Mouse (Mus musculus) liver, adult 2 months (tissue): ENCODE data around the gene Tsnaxip1. TPM values are rescaled to one million over a fixed set of nuclear protein-coding genes. Genes with fewer than 3 reads are reported as not detected.

Experiments
- DNase-seq: peaks from one replicate; pipeline ENCODE4 v3.0.0-alpha.2; 2011; ENCODE audit warnings: low read depth, low spot score; ENCODE audit errors: extremely low read depth
- H3K27ac ChIP-seq: fragments of 200-500 bp; replicated peaks from 2 replicates; pipeline ENCODE4 v1.5.1; 2012; ENCODE audit warnings: low read depth, mild to moderate bottlenecking, control low read depth, inconsistent platforms, low read length; ENCODE audit not compliant: insufficient read depth
- H3K27me3 ChIP-seq: fragments of 200-500 bp; 2 replicates; pipeline ENCODE4 v1.6.1; 2012; ENCODE audit warnings: mild to moderate bottlenecking, moderate library complexity, low read length, inconsistent platforms; ENCODE audit not compliant: control insufficient read depth, insufficient read depth
- H3K36me3 ChIP-seq: fragments of 200-500 bp; 2 replicates; pipeline ENCODE4 v1.6.1; 2012; ENCODE audit warnings: low read length, inconsistent platforms; ENCODE audit not compliant: control insufficient read depth, insufficient read depth
- H3K4me1 ChIP-seq: fragments of 200-500 bp; 2 replicates; pipeline ENCODE4 v1.6.1; 2011; ENCODE audit warnings: low read length; ENCODE audit not compliant: control insufficient read depth, insufficient read depth
- H3K4me3 ChIP-seq: fragments of 200-500 bp; 2 replicates; pipeline ENCODE4 v1.5.1; 2011; ENCODE audit warnings: low read depth, mild to moderate bottlenecking, control low read depth, low read length, moderate library complexity; ENCODE audit not compliant: insufficient read depth
- H3K79me2 ChIP-seq: fragments of 200-500 bp; 2 replicates; pipeline ENCODE4 v1.6.1; 2012; ENCODE audit warnings: inconsistent platforms, mild to moderate bottlenecking, low read length, moderate library complexity; ENCODE audit not compliant: control insufficient read depth, insufficient read depth
- H3K9ac ChIP-seq: fragments of 200-500 bp; 2 replicates; pipeline ENCODE4 v1.6.1; 2012; ENCODE audit warnings: low read depth, mild to moderate bottlenecking, control low read depth, inconsistent platforms, low read length
- CTCF ChIP-seq: fragments of 200-500 bp; IDR thresholded peaks from 2 replicates; pipeline ENCODE4 v1.5.1; 2011; ENCODE audit warnings: low read depth, low read length, control low read depth
- POLR2A ChIP-seq: fragments of 200-500 bp; IDR thresholded peaks from 2 replicates; pipeline ENCODE4 v1.6.1; 2011; ENCODE audit warnings: low read length, control low read depth; ENCODE audit not compliant: insufficient read depth; ENCODE audit errors: extremely low read depth
- WGBS: fragments of 180-500 bp; shearing (Covaris S2); methylation state at CpG from one replicate; pipeline ENCODE4 v1.1.7; 2018; 5-methylcytosine and 5-hydroxymethylcytosine counted together
- polyA plus RNA-seq: library from polyadenylated mRNA; depleted of rRNA; stranded (reverse); fragments of >200 nt; gene quantifications from 2 replicates; pipeline ENCODE4 v1.2.3, GENCODE M21; 2012
- total RNA-seq: library from RNA; depleted of rRNA; stranded (reverse); fragments of >200 nt; gene quantifications from 2 replicates; pipeline ENCODE4 v1.2.3, GENCODE M21; 2014

Tsnaxip1 gene
- total and polyA plus RNA-seq, 2 experiments, result not detected

DNA sequence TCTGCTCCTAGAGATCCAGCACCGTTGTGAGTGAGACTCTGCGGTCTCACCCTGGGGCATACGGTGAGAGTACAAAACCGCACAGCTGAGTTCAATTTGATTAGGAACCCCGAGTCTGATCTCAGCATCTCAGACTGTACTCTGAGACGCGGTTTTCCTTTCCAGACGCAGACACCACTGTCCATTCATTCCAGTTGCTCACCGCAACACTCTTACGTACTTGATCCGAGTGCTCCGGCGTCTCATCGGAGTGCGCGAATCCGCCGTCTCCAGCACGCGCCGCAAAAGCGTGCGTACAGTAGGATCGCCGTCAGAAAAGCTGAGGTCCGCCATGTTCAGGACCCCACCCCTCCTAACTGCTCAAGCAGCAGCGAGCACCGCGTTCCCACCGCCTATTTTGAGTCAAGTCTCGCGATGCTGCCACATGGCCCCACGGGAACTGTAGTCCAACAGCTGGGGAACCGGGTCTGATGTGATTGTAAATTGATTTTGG, 24.2 kb downstream of the Tsnaxip1 start:
- H3K4me1 ChIP-seq, result peaks cover 14% of the 10 kb centered on the region
- H3K4me3 ChIP-seq, result peak overlapping the region; percentile 82
- WGBS, result 1% methylated on average over 34 of the region's 34 CpGs
- H3K27me3 ChIP-seq, result no peaks in the 10 kb centered on the region
- H3K79me2 ChIP-seq, result peaks cover 12% of the 10 kb centered on the region
- H3K36me3 ChIP-seq, result no peaks in the 10 kb centered on the region
- TF ChIP-seq POLR2A (peak; percentile 44; the same call in 1 of the 2 replicates), CTCF (no peak)
- H3K9ac ChIP-seq, result peak overlapping the region; percentile 73
- H3K27ac ChIP-seq, result no peak overlapping the region
- peak; percentile 80 for DNase-seq

- Histone ChIP-seq H3K79me2 (peaks cover 12% of the 10 kb centered on the region), H3K9ac (no peak overlapping the region), H3K36me3 (no peaks in the 10 kb centered on the region), H3K27ac (no peak overlapping the region), H3K27me3 (no peaks in the 10 kb centered on the region), H3K4me1 (peaks cover 14% of the 10 kb centered on the region), H3K4me3 (no peak overlapping the region)
- TF ChIP-seq POLR2A (no peak), CTCF (no peak)
- no peak for DNase-seq
- 76% methylated on average over 12 of the region's 12 CpGs for WGBS
These were observed 24.7 kb downstream of the Tsnaxip1 start for GRCm38 (mm10) chr8:105852146-105852729.

DNA sequence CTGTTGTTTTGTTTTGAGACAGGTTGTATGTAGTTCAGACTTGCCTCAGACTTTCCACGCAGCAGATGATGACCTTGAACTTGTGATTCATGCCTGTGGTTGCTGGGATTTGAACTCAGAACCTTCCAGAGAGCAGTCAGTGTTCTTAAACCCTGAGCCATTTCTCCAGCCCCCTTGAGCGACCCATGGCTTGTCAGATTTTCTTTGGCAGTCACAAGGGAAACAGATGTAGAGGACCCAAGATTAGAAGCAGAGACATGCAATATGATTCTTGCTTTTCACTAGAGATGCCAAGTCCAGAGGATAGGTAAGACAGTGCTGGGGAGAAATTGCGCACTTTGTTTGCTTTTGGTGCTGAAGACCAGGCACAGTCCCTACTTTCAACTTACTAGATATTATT, 25.6 kb downstream of the Tsnaxip1 start, which contains the start of gene Cenpt:
Gene Cenpt, minus strand, starts transcription at position 101 of the 400 bp plus-strand sequence.
- no peak within 1 kb of the TSS for H3K4me3 ChIP-seq
- H3K79me2 ChIP-seq, result peaks cover 12% of the 10 kb centered on the region
- peaks cover 14% of the 10 kb centered on the region for H3K4me1 ChIP-seq

DNA sequence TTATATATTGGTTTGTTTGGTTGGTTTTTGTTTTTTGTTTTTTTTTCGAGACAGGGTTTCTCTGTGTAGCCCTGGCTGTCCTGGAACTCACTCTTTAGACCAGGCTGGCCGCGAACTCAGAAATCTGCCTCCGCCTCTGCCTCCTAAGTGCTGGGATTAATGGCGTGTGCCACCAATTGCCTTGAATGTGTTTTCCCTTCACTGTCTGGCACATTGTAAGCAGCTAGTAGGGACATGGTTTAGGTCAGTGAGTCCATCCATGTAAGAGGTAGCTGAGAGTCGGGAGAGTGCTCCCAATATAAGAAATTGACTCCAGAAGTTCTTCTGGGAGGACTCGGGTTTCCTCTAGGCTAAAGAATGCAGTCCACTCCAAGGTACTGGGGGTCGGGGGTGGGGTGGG, 26.8 kb downstream of the Tsnaxip1 start:
- TF ChIP-seq POLR2A, result no peak
- TF ChIP-seq CTCF, result no peak
- H3K9ac ChIP-seq, result no peak overlapping the region
- H3K36me3 ChIP-seq, result no peaks in the 10 kb centered on the region
- H3K79me2 ChIP-seq, result peaks cover 12% of the 10 kb centered on the region
- no peak overlapping the region for H3K4me3 ChIP-seq
- no peak overlapping the region for H3K27ac ChIP-seq
- H3K4me1 ChIP-seq, result peaks cover 14% of the 10 kb centered on the region
- H3K27me3 ChIP-seq, result no peaks in the 10 kb centered on the region
- 32% methylated on average over 8 of the region's 8 CpGs for WGBS
- no peak for DNase-seq

More for the DNA sequence above, 25.6 kb downstream of the Tsnaxip1 start, which contains the start of gene Cenpt:
- 85% methylated on average over 3 of the region's 3 CpGs for WGBS
- TF ChIP-seq POLR2A (no peak), CTCF (no peak)
- Histone ChIP-seq H3K9ac (no peak within 1 kb of the TSS), H3K36me3 (no peaks in the 10 kb centered on the region), H3K27me3 (no peaks in the 10 kb centered on the region), H3K27ac (no peak within 1 kb of the TSS)
- no peak for DNase-seq

DNA sequence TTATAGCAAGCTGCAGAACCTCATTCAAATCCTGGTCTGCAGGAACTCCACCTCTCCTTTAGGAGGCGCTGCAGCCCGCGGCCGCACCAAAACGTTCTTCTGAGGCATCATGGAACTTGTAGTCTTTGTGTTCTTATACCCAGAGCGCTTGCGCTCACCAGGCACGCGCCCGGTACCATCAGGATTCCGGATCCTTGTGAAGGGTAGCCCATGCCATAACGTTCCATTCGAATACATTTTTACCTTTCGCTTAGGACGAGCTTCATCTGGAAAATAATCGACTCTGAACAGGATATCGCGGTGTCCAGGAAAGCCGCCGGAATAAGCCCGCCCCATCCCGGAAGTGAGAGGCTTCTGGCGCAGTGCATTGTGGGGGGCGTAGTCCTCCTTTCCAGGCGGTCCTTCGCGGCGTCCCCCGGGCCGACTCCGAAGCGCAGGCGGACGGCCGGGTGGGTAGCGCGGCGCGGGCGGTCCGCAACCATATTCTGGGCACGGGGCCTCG, 27.2 kb downstream of the Tsnaxip1 start, which contains the start of gene Thap11:
Gene Thap11, plus strand, starts transcription at position 418 of the 502 bp plus-strand sequence.
- Histone ChIP-seq H3K4me1 (peaks cover 14% of the 10 kb centered on the region), H3K79me2 (peaks cover 12% of the 10 kb centered on the region), H3K4me3 (peak within 1 kb of the TSS; percentile 79), H3K36me3 (no peaks in the 10 kb centered on the region), H3K9ac (peak within 1 kb of the TSS; percentile 81), H3K27me3 (no peaks in the 10 kb centered on the region), H3K27ac (peak within 1 kb of the TSS; percentile 84)
- DNase-seq, result peak; percentile 80
- WGBS, result under 1% methylated on average over 43 of the region's 43 CpGs
- TF ChIP-seq CTCF (peak; percentile 91), POLR2A (peak; percentile 57; the same call in 1 of the 2 replicates)
